Mouse (Mus musculus): ENCODE measurements around the gene 4930430F08Rik. TPM values are rescaled to one million over a fixed set of nuclear protein-coding genes. Genes with fewer than 3 reads are reported as not detected.
"Not testable (repeated sequence)": the region's sequence is repeated elsewhere in the genome, so short reads cannot be mapped to it uniquely, and the experiment has no call there.

4930430F08Rik gene
- polyA plus RNA-seq, 1 experiment from 2014 or later = 11.4 TPM

- Histone ChIP-seq H3K4me2 (no peak overlapping the region), H3K27ac (no peak overlapping the region), H3K27me3 (no peaks in the 10 kb centered on the region), H3K9me3 (no peaks in the 10 kb centered on the region), H3K4me1 (no peaks in the 10 kb centered on the region), H3K9ac (no peak overlapping the region), H3K4me3 (replicated peaks) (no peak overlapping the region), H3K36me3 (replicated peaks) (peaks cover 32% of the 10 kb centered on the region)
- WGBS = 96% methylated on average over 7 of the region's 7 CpGs
- ATAC-seq (ENCODE audit: low FRiP score) = no peak
Observed at GRCm38 (mm10) chr10:100575294-100575693, 14.9 kb downstream of the 4930430F08Rik start.

GRCm38 (mm10) chr10:100574505-100575149, 15.6 kb downstream of the 4930430F08Rik start:
- ATAC-seq (ENCODE audit: low FRiP score) = no peak
- 93% methylated on average over 7 of the region's 7 CpGs for WGBS
- H3K36me3 ChIP-seq (replicated peaks) = peaks cover 32% of the 10 kb centered on the region

GRCm38 (mm10) chr10:100571707-100572106, 18.5 kb downstream of the 4930430F08Rik start:
- Histone ChIP-seq H3K36me3 (replicated peaks) (peaks cover 35% of the 10 kb centered on the region), H3K4me2 (no peak overlapping the region), H3K4me3 (replicated peaks) (no peak overlapping the region), H3K27ac (no peak overlapping the region), H3K9me3 (no peaks in the 10 kb centered on the region), H3K9ac (no peak overlapping the region), H3K4me1 (no peaks in the 10 kb centered on the region), H3K27me3 (no peaks in the 10 kb centered on the region)
- WGBS = 98% methylated on average over 3 of the region's 3 CpGs
- ATAC-seq (ENCODE audit: low FRiP score) = no peak

More at GRCm38 (mm10) chr10:100574505-100575149, 15.6 kb downstream of the 4930430F08Rik start:
- Histone ChIP-seq H3K27ac (no peak overlapping the region), H3K4me3 (replicated peaks) (no peak overlapping the region), H3K27me3 (no peaks in the 10 kb centered on the region), H3K9ac (no peak overlapping the region), H3K4me1 (no peaks in the 10 kb centered on the region), H3K4me2 (no peak overlapping the region), H3K9me3 (no peaks in the 10 kb centered on the region)

GRCm38 (mm10) chr10:100564112-100564511, 26.1 kb downstream of the 4930430F08Rik start:
- Histone ChIP-seq H3K4me2 (no peak overlapping the region), H3K36me3 (replicated peaks) (peaks cover 44% of the 10 kb centered on the region), H3K4me3 (replicated peaks) (no peak overlapping the region), H3K9me3 (no peaks in the 10 kb centered on the region), H3K27me3 (no peaks in the 10 kb centered on the region), H3K9ac (no peak overlapping the region), H3K27ac (no peak overlapping the region), H3K4me1 (no peaks in the 10 kb centered on the region)
- WGBS = 89% methylated on average over 3 of the region's 3 CpGs
- ATAC-seq (ENCODE audit: low FRiP score) = no peak

- H3K36me3 ChIP-seq (replicated peaks) = peaks cover 35% of the 10 kb centered on the region
- H3K27ac ChIP-seq; ATAC-seq (ENCODE audit: low FRiP score); H3K4me3 ChIP-seq (replicated peaks); H3K4me1 ChIP-seq; H3K9me3 ChIP-seq; H3K27me3 ChIP-seq; H3K4me2 ChIP-seq; H3K9ac ChIP-seq: not testable (repeated sequence)
- WGBS = 92% methylated on average over 3 of the region's 3 CpGs
Observed at GRCm38 (mm10) chr10:100560194-100560883, 29.9 kb downstream of the 4930430F08Rik start.

- no peak for ATAC-seq (ENCODE audit: low FRiP score)
Observed at GRCm38 (mm10) chr10:100556566-100557175, 33.6 kb downstream of the 4930430F08Rik start.

GRCm38 (mm10) chr10:100524499-100525390, 65.5 kb downstream of the 4930430F08Rik start:
- 92% methylated on average over 9 of the region's 9 CpGs for WGBS
- no peaks in the 10 kb centered on the region for H3K27me3 ChIP-seq
- no peak overlapping the region for H3K9ac ChIP-seq
- peaks cover 7% of the 10 kb centered on the region for H3K36me3 ChIP-seq (replicated peaks)
- no peak overlapping the region for H3K27ac ChIP-seq
- no peaks in the 10 kb centered on the region for H3K4me1 ChIP-seq
- no peaks in the 10 kb centered on the region for H3K9me3 ChIP-seq
- no peak overlapping the region for H3K4me3 ChIP-seq (replicated peaks)
- ATAC-seq (ENCODE audit: low FRiP score) = no peak
- no peak overlapping the region for H3K4me2 ChIP-seq

More at GRCm38 (mm10) chr10:100556566-100557175, 33.6 kb downstream of the 4930430F08Rik start:
- Histone ChIP-seq H3K4me1 (no peaks in the 10 kb centered on the region), H3K36me3 (replicated peaks) (peaks cover 19% of the 10 kb centered on the region), H3K4me2 (no peak overlapping the region), H3K9ac (no peak overlapping the region), H3K27ac (no peak overlapping the region), H3K9me3 (no peaks in the 10 kb centered on the region), H3K27me3 (no peaks in the 10 kb centered on the region), H3K4me3 (replicated peaks) (no peak overlapping the region)
- 78% methylated on average over 3 of the region's 3 CpGs for WGBS

GRCm38 (mm10) chr10:100522330-100522729, 67.9 kb downstream of the 4930430F08Rik start:
- Histone ChIP-seq H3K9ac (no peak overlapping the region), H3K27me3 (no peaks in the 10 kb centered on the region), H3K4me3 (replicated peaks) (no peak overlapping the region), H3K27ac (no peak overlapping the region), H3K4me1 (no peaks in the 10 kb centered on the region), H3K4me2 (no peak overlapping the region), H3K9me3 (no peaks in the 10 kb centered on the region), H3K36me3 (replicated peaks) (peaks cover 11% of the 10 kb centered on the region)
- ATAC-seq (ENCODE audit: low FRiP score) = no peak
- WGBS = 71% methylated on average over 9 of the region's 9 CpGs

Other genes starting within 250 kb of the 4930430F08Rik start
- not detected in 2 replicates for gene Gm4302, start 249.6 kb downstream of the 4930430F08Rik start, polyA plus RNA-seq (2016; fragmentation: Nextera tagmentation; extraction: Ambion mirVana)
- not detected in 2 replicates for gene Gm4303, start 244.5 kb downstream of the 4930430F08Rik start, polyA plus RNA-seq (2016; fragmentation: Nextera tagmentation; extraction: Ambion mirVana)
- not detected in 2 replicates for gene Gm4305, start 239.3 kb downstream of the 4930430F08Rik start, polyA plus RNA-seq (2016; fragmentation: Nextera tagmentation; extraction: Ambion mirVana)
- not detected in 2 replicates for gene Gm4307, start 229.1 kb downstream of the 4930430F08Rik start, polyA plus RNA-seq (2016; fragmentation: Nextera tagmentation; extraction: Ambion mirVana)
- gene Gm4312, start 207.9 kb downstream of the 4930430F08Rik start, polyA plus RNA-seq (2016; fragmentation: Nextera tagmentation; extraction: Ambion mirVana) = not detected in 2 replicates
- gene Tmtc3, start 103.1 kb downstream of the 4930430F08Rik start, polyA plus RNA-seq (2016; fragmentation: Nextera tagmentation; extraction: Ambion mirVana) = 20.0 and 20.5 TPM in 2 replicates
- 8.5 and 9.3 TPM in 2 replicates for gene Cep290, start 102.9 kb downstream of the 4930430F08Rik start, polyA plus RNA-seq (2016; fragmentation: Nextera tagmentation; extraction: Ambion mirVana)
- gene 1700017N19Rik, start 61 bp upstream of the 4930430F08Rik start, polyA plus RNA-seq (2016; fragmentation: Nextera tagmentation; extraction: Ambion mirVana) = not detected in 2 replicates